Mouse (Mus musculus) cortical plate, adult 2 months (tissue): ENCODE measurements at regions not wholly inside any gene's neighbourhood (a gene's known extent, or its start where the extent isn't known, plus 50 kb on each side); places are given as distances from the start of the nearest gene placed in this dataset.

Source experiments
- CTCF ChIP-seq: fragments of 200-500 bp; IDR thresholded peaks from 2 replicates; pipeline ENCODE4 v1.5.1; 2011; ENCODE audit warnings: mild to moderate bottlenecking, control low read depth, low read length; ENCODE audit not compliant: insufficient read depth; ENCODE audit errors: extremely low read depth
- POLR2A ChIP-seq: fragments of 200-500 bp; IDR thresholded peaks from 2 replicates; pipeline ENCODE4 v1.6.1; 2011; ENCODE audit warnings: mild to moderate bottlenecking, low read length, control low read depth; ENCODE audit not compliant: insufficient read depth; ENCODE audit errors: extremely low read depth

DNA sequence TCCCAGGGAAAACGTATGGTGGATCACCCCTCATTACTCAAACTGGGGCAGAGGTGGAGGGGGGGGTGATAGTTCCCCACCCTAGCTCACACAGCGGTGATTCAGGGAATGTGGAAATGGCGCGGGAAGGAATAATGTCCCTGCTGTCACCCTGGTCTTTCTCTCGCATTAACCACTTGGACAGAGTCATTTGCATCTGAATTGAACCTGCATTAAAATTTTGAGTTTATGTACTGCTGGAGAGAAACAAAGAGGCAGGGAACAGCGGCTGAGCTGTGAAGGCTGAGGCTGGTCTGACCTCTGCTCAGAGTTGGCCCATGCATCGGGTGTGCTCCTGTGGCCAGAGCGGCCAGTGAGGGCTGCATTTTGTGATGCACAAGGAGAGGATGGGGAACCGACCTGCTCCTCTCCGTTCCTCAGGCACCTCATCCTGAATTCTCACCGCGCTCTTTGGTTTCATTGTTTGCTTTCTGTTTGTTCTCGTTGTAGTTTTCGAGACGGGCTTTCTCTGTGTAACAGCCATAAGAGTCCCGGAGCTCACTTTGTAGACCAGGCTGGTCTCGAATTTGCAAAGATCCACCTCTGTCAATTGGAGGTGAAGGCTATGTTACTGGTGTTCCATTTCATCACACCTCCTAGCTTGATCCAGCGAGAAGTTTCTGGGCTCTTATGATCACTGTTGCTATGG is 458.3 kb downstream of the Vrk1 start:
- no peak for TF ChIP-seq CTCF
- no peak for TF ChIP-seq POLR2A
